Mouse (Mus musculus): ENCODE measurements at regions not wholly inside any gene's neighbourhood (a gene's known extent, or its start where the extent isn't known, plus 50 kb on each side); places are given as distances from the start of the nearest gene placed in this dataset.

- no peak for TF ChIP-seq CTCF (IDR thresholded peaks at IDR 0.05; ENCODE audit: extremely low read depth, insufficient read depth, low read length)
- TF ChIP-seq POLR2A (IDR thresholded peaks at IDR 0.05; ENCODE audit: extremely low read depth, insufficient read depth, low read length) = no peak
Measured at GRCm38 (mm10) chr19:54603345-54603744, 523.7 kb downstream of the Gpam start.
